Mouse (Mus musculus) neural tube, embryonic 10.5 days (tissue): ENCODE results near the gene Olfr794.

Experiments
- DNase-seq: peaks from one replicate; pipeline ENCODE4 v3.0.0-alpha.2; 2017; ENCODE audit warnings: low spot score; ENCODE audit errors: extremely low spot score

Olfr794 gene

GRCm38 (mm10) chr10:129567355-129567754 lies at the start of gene Olfr794:
TSS of gene Olfr794 (plus strand) at chr10:129567655.
- DNase-seq = no peak

GRCm38 (mm10) chr10:129521492-129521891 lies 46.0 kb upstream of the Olfr794 start, which contains the start of gene Olfr791:
TSS of gene Olfr791 (plus strand) at chr10:129521792.
- no peak for DNase-seq

- no peak for DNase-seq
These were observed 28.6 kb upstream of the Olfr794 start, which contains the start of gene Olfr792 for GRCm38 (mm10) chr10:129538862-129539261. TSS of gene Olfr792 (plus strand) at chr10:129539162.

GRCm38 (mm10) chr10:129549354-129549753 lies 18.1 kb upstream of the Olfr794 start:
- no peak for DNase-seq

GRCm38 (mm10) chr10:129577066-129577465 lies 9.6 kb downstream of the Olfr794 start:
- DNase-seq = no peak

- no peak for DNase-seq
These were observed 45.0 kb downstream of the Olfr794 start, which contains the start of gene Olfr796 for GRCm38 (mm10) chr10:129612470-129612869. TSS of gene Olfr796 (minus strand) at chr10:129612570.

- no peak for DNase-seq
These were observed 54.3 kb downstream of the Olfr794 start for GRCm38 (mm10) chr10:129621724-129622123.
